Comparison of ENCODE assay signal across 15 mouse cellular contexts in genomic region chr8:115395840-115396239, GRCm38 (mm10).
A peak's percentile ranks its signal among the peaks of the same experiment; 100 is the strongest.
DNase-seq lines count a peak whose midpoint lies in the region; ATAC-seq and TF ChIP-seq lines count a peak whose summit lies in the region.
"Had no signal": no experiment of that assay in that cellular context is flagged by ENCODE, and none has a peak within 500 bp of the region (broad histone marks: within the 10 kb centered on the region; RNA-seq: fewer than 3 reads in every experiment).

No protein-coding gene starts in this region.

- DNase-seq in forebrain, postnatal 0 days: no peak
- DNase-seq in left cerebral cortex, adult 2 months (ENCODE audit: extremely low spot score in 1 of 2, low spot score in 2 of 2): no peak
- DNase-seq in left cerebral cortex, postnatal 10 days (ENCODE audit: extremely low spot score in 1 of 2, low spot score in 2 of 2): no peak
- peak; percentile 16 for DNase-seq in retina, postnatal 1 day
- DNase-seq in retina, embryonic 14.5 days (ENCODE audit: low spot score): no peak
- DNase-seq: adrenal gland, adult 8-10 months; cerebellum, adult 11 months; gastrocnemius, postnatal 25 days; thymus, postnatal 4 days had no signal

- H3K27me3 ChIP-seq in forebrain, postnatal 0 days (ENCODE audit: insufficient read depth, low read length): no peaks in the 10 kb centered on the region
- H3K27me3 ChIP-seq in forebrain, embryonic 16.5 days (replicated peaks; ENCODE audit: control insufficient read depth, insufficient read depth, low read length): no peaks in the 10 kb centered on the region
- H3K27me3 ChIP-seq: limb, embryonic 13.5 days had no signal

- no peak overlapping the region for H3K9ac ChIP-seq in forebrain, postnatal 0 days
- H3K9ac ChIP-seq in forebrain, embryonic 16.5 days (replicated peaks; ENCODE audit: low read depth, low read length): no peak overlapping the region
- H3K9ac ChIP-seq: limb, embryonic 13.5 days had no signal

- no peak overlapping the region for H3K4me2 ChIP-seq in forebrain, postnatal 0 days (ENCODE audit: low read depth)
- no peak overlapping the region for H3K4me2 ChIP-seq in forebrain, embryonic 16.5 days (ENCODE audit: low read length)
- H3K4me2 ChIP-seq: limb, embryonic 13.5 days had no signal

- H3K4me1 ChIP-seq in forebrain, postnatal 0 days (ENCODE audit: insufficient read depth): no peaks in the 10 kb centered on the region
- no peaks in the 10 kb centered on the region for H3K4me1 ChIP-seq in forebrain, embryonic 16.5 days (replicated peaks; ENCODE audit: control insufficient read depth, insufficient read depth, low read length)
- H3K4me1 ChIP-seq: embryonic facial prominence, embryonic 10.5 days had no signal

- no peaks in the 10 kb centered on the region for H3K36me3 ChIP-seq in forebrain, postnatal 0 days (ENCODE audit: insufficient read depth)
- H3K36me3 ChIP-seq in forebrain, embryonic 16.5 days (ENCODE audit: control insufficient read depth, insufficient read depth): no peaks in the 10 kb centered on the region
- H3K36me3 ChIP-seq: embryonic facial prominence, embryonic 10.5 days; forebrain, embryonic 10.5 days; limb, embryonic 13.5 days had no signal

- ATAC-seq in forebrain, postnatal 0 days: no peak
- ATAC-seq in forebrain, embryonic 16.5 days: no peak
- no peak for ATAC-seq in erythroid progenitor cell, adult 5-6 weeks (replicated peaks; ENCODE audit: low FRiP score, poor library complexity, severe bottlenecking)
- no peak for ATAC-seq in megakaryocyte, adult 5-6 weeks (ENCODE audit: poor library complexity, severe bottlenecking)

- H3K27ac ChIP-seq in forebrain, postnatal 0 days (ENCODE audit: low read depth, low read length): no peak overlapping the region
- no peak overlapping the region for H3K27ac ChIP-seq in forebrain, embryonic 16.5 days (ENCODE audit: low read length)
- no peak overlapping the region for H3K27ac ChIP-seq in left cerebral cortex, adult 2 months
- H3K27ac ChIP-seq: embryonic facial prominence, embryonic 10.5 days; forebrain, embryonic 10.5 days; limb, embryonic 13.5 days had no signal

- no peak overlapping the region for H3K4me3 ChIP-seq in forebrain, postnatal 0 days (ENCODE audit: low read depth, low read length)
- H3K4me3 ChIP-seq in forebrain, embryonic 16.5 days (replicated peaks; ENCODE audit: low read length): no peak overlapping the region
- no peak overlapping the region for H3K4me3 ChIP-seq in left cerebral cortex, adult 2 months
- H3K4me3 ChIP-seq: embryonic facial prominence, embryonic 10.5 days; forebrain, embryonic 10.5 days; limb, embryonic 13.5 days had no signal

- no peaks in the 10 kb centered on the region for H3K9me3 ChIP-seq in forebrain, postnatal 0 days (ENCODE audit: low read length)
- H3K9me3 ChIP-seq in forebrain, embryonic 16.5 days (ENCODE audit: control insufficient read depth, low read length): no peaks in the 10 kb centered on the region
- H3K9me3 ChIP-seq: embryonic facial prominence, embryonic 10.5 days; forebrain, embryonic 10.5 days; limb, embryonic 13.5 days had no signal

- WGBS in forebrain, postnatal 0 days: 81% methylated on average over 5 of the region's 5 CpGs
- WGBS in forebrain, embryonic 16.5 days: 71% methylated on average over 5 of the region's 5 CpGs

- intact Hi-C loops in left cerebral cortex, adult 2 months (cut with DNase I): no loop called here
- intact Hi-C loops in left cerebral cortex, postnatal 10 days (cut with DNase I): no loop called here

- TF ChIP-seq CTCF in forebrain, postnatal 0 days (IDR thresholded peaks at IDR 0.05; ENCODE audit: low read depth): peak; percentile 43
- peak; percentile 49 for TF ChIP-seq CTCF in left cerebral cortex, adult 2 months (IDR thresholded peaks at IDR 0.05)
